Mouse (Mus musculus): ENCODE measurements around the gene Gm28036.

GRCm38 (mm10) chr2:156134161-156134560 lies 7.3 kb upstream of the Gm28036 start:
- TF ChIP-seq POLR2A (IDR thresholded peaks at IDR 0.05; ENCODE audit: low read depth, low read length): no peak
- no peak for TF ChIP-seq CTCF (conservative IDR thresholded peaks at IDR 0.05; ENCODE audit: insufficient read depth, insufficient read length, low read depth, low read length)
